Mouse (Mus musculus) heart, embryonic 11.5 days (tissue): ENCODE results near the gene Itga11. TPM values are rescaled to one million over a fixed set of nuclear protein-coding genes. Genes with fewer than 3 reads are reported as not detected.
"Not testable (repeated sequence)": the region's sequence is repeated elsewhere in the genome, so short reads cannot be mapped to it uniquely, and the experiment has no call there.

Experiments
- ATAC-seq: fragments of 200-750 bp; cut with Nextera tagmentation; replicated peaks from 2 replicates; pipeline ENCODE4 v1.8.0; 2017; ENCODE audit warnings: moderate library complexity; ENCODE audit not compliant: insufficient number of reproducible peaks, low FRiP score, low TSS enrichment
- H3K27ac ChIP-seq: fragments of 300-500 bp; sonication (generic); 2 replicates; pipeline ENCODE4 v1.5.1; 2014; ENCODE audit warnings: mild to moderate bottlenecking, low read depth, low read length
- H3K27me3 ChIP-seq: fragments of 300-500 bp; sonication (generic); 2 replicates; pipeline ENCODE4 v1.6.1; 2014; ENCODE audit warnings: mild to moderate bottlenecking, low read length, mixed read lengths; ENCODE audit not compliant: control insufficient read depth, insufficient read depth
- H3K36me3 ChIP-seq: fragments of 300-500 bp; sonication (generic); 2 replicates; pipeline ENCODE4 v1.6.1; 2014; ENCODE audit warnings: mild to moderate bottlenecking, low read length, moderate library complexity, mixed read lengths; ENCODE audit not compliant: control insufficient read depth, insufficient read depth
- H3K4me1 ChIP-seq: fragments of 300-500 bp; sonication (generic); 2 replicates; pipeline ENCODE4 v1.6.1; 2014; ENCODE audit warnings: low read length; ENCODE audit not compliant: control insufficient read depth, insufficient read depth
- H3K4me2 ChIP-seq: fragments of 300-500 bp; sonication (generic); 2 replicates; pipeline ENCODE4 v1.6.1; 2014; ENCODE audit warnings: mild to moderate bottlenecking, moderate library complexity
- H3K4me3 ChIP-seq: fragments of 300-500 bp; sonication (generic); 2 replicates; pipeline ENCODE4 v1.5.1; 2014; ENCODE audit warnings: low read depth, low read length
- H3K9ac ChIP-seq: fragments of 300-500 bp; sonication (generic); 2 replicates; pipeline ENCODE4 v1.6.1; 2014; ENCODE audit warnings: mild to moderate bottlenecking, low read depth, low read length, moderate library complexity
- H3K9me3 ChIP-seq: fragments of 300-500 bp; sonication (generic); replicated peaks from 2 replicates; pipeline ENCODE4 v1.6.1; 2016; ENCODE audit warnings: low read length; ENCODE audit not compliant: control insufficient read depth
- WGBS: fragments of 180-500 bp; shearing (Covaris S2); extraction: QIAGEN DNeasy Blood & Tissue Kit; methylation state at CpG from one replicate; pipeline ENCODE4 v1.1.7; 2014; ENCODE audit not compliant: insufficient replicate concordance; 5-methylcytosine and 5-hydroxymethylcytosine counted together
- polyA plus RNA-seq: library from polyadenylated mRNA; unstranded; fragments of >200 nt; fragmentation: Nextera tagmentation; extraction: Ambion mirVana; gene quantifications from 2 replicates; pipeline ENCODE4 v1.2.1, GENCODE M21; 2014

The Itga11 gene
- polyA plus RNA-seq, 1 experiment from 2014 or later: 0.64 TPM

GRCm38 (mm10) chr9:62649444-62649843 lies 28.2 kb upstream of the Itga11 start:
- Histone ChIP-seq H3K27ac (no peak overlapping the region), H3K9me3 (no peaks in the 10 kb centered on the region)

DNA sequence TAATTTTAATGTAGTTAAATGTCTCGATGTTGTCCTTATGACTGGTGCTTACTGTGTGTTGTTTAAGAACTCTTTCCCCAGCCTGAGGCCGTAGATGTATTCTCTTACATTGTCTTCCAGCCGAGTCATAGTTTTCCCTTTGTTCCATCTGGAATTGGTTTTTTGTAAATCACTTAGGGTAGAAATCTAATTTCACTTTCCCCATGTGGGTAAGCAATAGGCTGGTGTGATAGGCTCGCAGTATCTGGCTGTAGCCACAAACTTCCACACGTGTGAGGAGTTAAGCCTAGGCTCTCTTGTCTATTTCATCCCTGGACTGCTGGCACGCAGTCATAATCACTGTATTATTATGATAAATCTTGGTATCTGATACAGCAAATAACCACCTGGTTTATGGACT lies 26.9 kb upstream of the Itga11 start:
- no peaks in the 10 kb centered on the region for H3K36me3 ChIP-seq
- no peak overlapping the region for H3K9ac ChIP-seq
- no peaks in the 10 kb centered on the region for H3K27me3 ChIP-seq
- no peak overlapping the region for H3K4me3 ChIP-seq
- no peaks in the 10 kb centered on the region for H3K4me1 ChIP-seq
- no peak for ATAC-seq
- H3K27ac ChIP-seq: no peak overlapping the region
- 85% methylated on average over 6 of the region's 6 CpGs for WGBS
- H3K4me2 ChIP-seq: no peak overlapping the region
- no peaks in the 10 kb centered on the region for H3K9me3 ChIP-seq

More at GRCm38 (mm10) chr9:62649444-62649843, 28.2 kb upstream of the Itga11 start:
- no peaks in the 10 kb centered on the region for H3K4me1 ChIP-seq
- ATAC-seq: no peak
- no peak overlapping the region for H3K9ac ChIP-seq
- 81% methylated on average over 3 of the region's 3 CpGs for WGBS
- no peaks in the 10 kb centered on the region for H3K36me3 ChIP-seq
- H3K4me3 ChIP-seq: no peak overlapping the region
- H3K4me2 ChIP-seq: no peak overlapping the region
- no peaks in the 10 kb centered on the region for H3K27me3 ChIP-seq

DNA sequence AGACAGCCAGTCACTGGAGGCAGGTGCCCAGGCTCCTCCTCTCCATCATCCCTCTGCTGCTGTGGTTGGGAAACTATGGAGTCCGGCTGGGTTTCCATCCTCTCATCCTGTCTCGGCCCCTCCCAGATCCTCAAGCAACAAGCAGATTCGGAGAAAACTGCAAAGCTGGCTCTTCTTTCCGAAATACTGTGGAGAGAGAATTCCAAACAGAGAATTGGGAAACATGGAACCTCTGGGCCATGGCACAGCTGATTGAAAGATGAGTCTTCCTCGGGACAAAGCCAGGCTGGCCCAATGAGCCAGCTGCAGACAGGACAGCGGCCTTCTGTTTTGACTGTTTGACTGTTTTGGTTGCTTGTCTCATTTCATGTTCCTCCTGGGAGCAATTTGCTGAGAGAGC lies 23.3 kb upstream of the Itga11 start:
- 62% methylated on average over 6 of the region's 6 CpGs for WGBS
- Histone ChIP-seq H3K27me3 (no peaks in the 10 kb centered on the region), H3K4me2 (no peak overlapping the region), H3K9ac (no peak overlapping the region), H3K4me3 (no peak overlapping the region), H3K9me3 (no peaks in the 10 kb centered on the region), H3K36me3 (no peaks in the 10 kb centered on the region), H3K27ac (no peak overlapping the region), H3K4me1 (no peaks in the 10 kb centered on the region)
- ATAC-seq: no peak

- 82% methylated on average over 3 of the region's 3 CpGs for WGBS
- ATAC-seq: no peak
- Histone ChIP-seq H3K27me3 (no peaks in the 10 kb centered on the region), H3K9ac (no peak overlapping the region), H3K4me3 (no peak overlapping the region), H3K27ac (no peak overlapping the region), H3K9me3 (no peaks in the 10 kb centered on the region), H3K4me1 (no peaks in the 10 kb centered on the region), H3K36me3 (no peaks in the 10 kb centered on the region), H3K4me2 (no peak overlapping the region)
These were observed 19.6 kb upstream of the Itga11 start for GRCm38 (mm10) chr9:62658016-62658415.

- no peaks in the 10 kb centered on the region for H3K9me3 ChIP-seq
- no peak overlapping the region for H3K9ac ChIP-seq
- H3K27me3 ChIP-seq: no peaks in the 10 kb centered on the region
- no peaks in the 10 kb centered on the region for H3K4me1 ChIP-seq
- WGBS: 55% methylated on average over 4 of the region's 4 CpGs
- H3K4me3 ChIP-seq: no peak overlapping the region
- no peak overlapping the region for H3K27ac ChIP-seq
- no peak for ATAC-seq
- no peaks in the 10 kb centered on the region for H3K36me3 ChIP-seq
- no peak overlapping the region for H3K4me2 ChIP-seq
These were observed 18.6 kb upstream of the Itga11 start for GRCm38 (mm10) chr9:62659026-62659425.

- H3K9me3 ChIP-seq, H3K4me1 ChIP-seq, H3K27me3 ChIP-seq, H3K4me2 ChIP-seq, H3K36me3 ChIP-seq, H3K4me3 ChIP-seq, H3K9ac ChIP-seq, H3K27ac ChIP-seq, ATAC-seq: not testable (repeated sequence)
- WGBS: 90% methylated on average over 8 of the region's 9 CpGs
These were observed 16.7 kb upstream of the Itga11 start for GRCm38 (mm10) chr9:62660971-62661370.

- Histone ChIP-seq H3K27me3 (no peaks in the 10 kb centered on the region), H3K9ac (no peak overlapping the region), H3K4me3 (no peak overlapping the region), H3K9me3 (no peaks in the 10 kb centered on the region), H3K36me3 (no peaks in the 10 kb centered on the region), H3K27ac (no peak overlapping the region), H3K4me1 (0 out of 2 replicates have a peak, but pooled peaks cover 4% of the 10 kb centered on the region), H3K4me2 (no peak overlapping the region)
- WGBS: 58% methylated on average over 2 of the region's 2 CpGs
- ATAC-seq: no peak
These were observed 14.2 kb upstream of the Itga11 start for GRCm38 (mm10) chr9:62663443-62663842.

GRCm38 (mm10) chr9:62664115-62664725 lies 13.4 kb upstream of the Itga11 start:
- ATAC-seq: no peak

GRCm38 (mm10) chr9:62665892-62666291 lies 11.7 kb upstream of the Itga11 start:
- H3K9me3 ChIP-seq: no peaks in the 10 kb centered on the region
- H3K27ac ChIP-seq: no peak overlapping the region
- no peak overlapping the region for H3K4me2 ChIP-seq
- H3K9ac ChIP-seq: no peak overlapping the region
- no peak overlapping the region for H3K4me3 ChIP-seq
- WGBS: 49% methylated on average over 4 of the region's 4 CpGs
- ATAC-seq: no peak
- H3K4me1 ChIP-seq: 0 out of 2 replicates have a peak, but pooled peaks cover 4% of the 10 kb centered on the region
- no peaks in the 10 kb centered on the region for H3K27me3 ChIP-seq
- H3K36me3 ChIP-seq: no peaks in the 10 kb centered on the region

More at GRCm38 (mm10) chr9:62664115-62664725, 13.4 kb upstream of the Itga11 start:
- Histone ChIP-seq H3K36me3 (no peaks in the 10 kb centered on the region), H3K4me1 (0 out of 2 replicates have a peak, but pooled peaks cover 4% of the 10 kb centered on the region), H3K27me3 (no peaks in the 10 kb centered on the region), H3K9ac (no peak overlapping the region), H3K4me3 (no peak overlapping the region), H3K27ac (no peak overlapping the region), H3K4me2 (no peak overlapping the region), H3K9me3 (no peaks in the 10 kb centered on the region)
- 57% methylated on average over 10 of the region's 10 CpGs for WGBS
